Mouse (Mus musculus) heart, postnatal 0 days (tissue): Measurements from ENCODE around the gene Adgrv1.

Experiments
- CTCF ChIP-seq: IDR thresholded peaks from 2 replicates; pipeline ENCODE4 v1.5.1; 2016; ENCODE audit warnings: antibody characterized with exemption, control low read depth, low read depth
- EP300 ChIP-seq: IDR thresholded peaks from 2 replicates; pipeline ENCODE4 v1.6.1; 2016; ENCODE audit warnings: antibody characterized with exemption, low read depth

DNA sequence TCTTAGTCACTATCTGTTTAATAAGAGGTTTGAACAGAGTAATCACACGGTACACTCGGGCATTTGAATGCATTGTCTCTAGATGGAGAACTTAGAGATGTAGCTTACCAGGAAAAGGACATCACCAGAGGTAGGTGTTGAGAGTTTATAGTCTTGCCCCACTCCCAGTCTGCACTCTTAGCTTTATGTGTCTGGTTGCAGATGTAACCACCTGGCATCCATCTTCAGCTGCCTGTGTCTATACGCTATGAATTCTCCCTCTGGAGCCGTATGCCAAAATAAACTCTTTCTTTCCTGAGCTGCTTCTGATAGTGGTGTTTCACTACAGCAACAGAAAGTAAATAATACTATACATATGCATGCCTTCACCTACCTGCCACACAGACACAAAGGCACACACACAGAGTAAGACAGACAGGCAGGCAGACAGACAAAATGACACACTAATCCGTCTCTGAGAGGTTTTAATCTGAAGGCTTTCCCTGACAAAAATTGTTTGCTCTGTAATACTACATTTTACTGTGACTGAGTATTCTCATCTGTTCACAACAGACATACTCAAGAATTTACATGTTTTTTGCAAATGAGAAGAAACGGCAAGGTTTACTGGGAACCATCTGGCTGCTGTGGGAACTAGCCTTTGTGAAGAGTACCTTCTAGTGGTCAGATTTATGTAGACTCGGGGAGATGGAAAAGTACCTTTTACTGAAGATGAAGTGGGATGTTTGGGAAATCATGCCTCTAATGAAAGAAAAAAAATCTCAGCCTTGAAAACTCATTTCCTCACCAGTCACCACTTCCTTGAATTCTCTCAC, 318.4 kb downstream of the Adgrv1 start:
- peak; percentile 69 for TF ChIP-seq CTCF
- TF ChIP-seq EP300, result no peak
